Mouse (Mus musculus) cortical plate, adult 2 months (tissue): Measurements from ENCODE around the gene Bcl2l12.

ENCODE experiments used
- CTCF ChIP-seq: fragments of 200-500 bp; IDR thresholded peaks from 2 replicates; pipeline ENCODE4 v1.5.1; 2011; ENCODE audit warnings: mild to moderate bottlenecking, control low read depth, low read length; ENCODE audit not compliant: insufficient read depth; ENCODE audit errors: extremely low read depth
- POLR2A ChIP-seq: fragments of 200-500 bp; IDR thresholded peaks from 2 replicates; pipeline ENCODE4 v1.6.1; 2011; ENCODE audit warnings: mild to moderate bottlenecking, low read length, control low read depth; ENCODE audit not compliant: insufficient read depth; ENCODE audit errors: extremely low read depth

- TF ChIP-seq CTCF (no peak), POLR2A (no peak)
Measured at GRCm38 (mm10) chr7:44952611-44953306, 45.8 kb downstream of the Bcl2l12 start.
